Mouse (Mus musculus): ENCODE measurements around the gene Plcb1.

Gene Plcb1

DNA sequence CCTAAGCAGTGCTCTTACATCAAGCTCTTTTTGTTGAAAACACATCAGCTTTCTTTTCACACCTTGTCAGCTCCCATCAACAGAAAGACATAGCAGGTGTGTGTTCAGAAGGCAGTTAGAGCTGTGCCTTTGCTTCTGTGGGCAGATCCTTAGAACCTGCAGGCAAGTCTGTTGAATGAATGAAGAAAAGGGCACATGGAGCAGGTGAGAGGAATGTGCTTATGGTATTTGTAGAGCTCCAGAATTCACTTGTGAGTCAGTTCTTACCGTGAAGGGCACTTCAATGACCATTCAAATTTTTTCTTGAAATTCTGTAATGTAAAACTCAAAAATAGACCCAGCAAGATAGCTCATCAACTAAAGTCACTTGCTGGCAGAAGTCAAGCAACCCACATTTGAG, 423.0 kb downstream of the Plcb1 start:
- no peak for DNase-seq (ENCODE audit: low read depth)

DNA sequence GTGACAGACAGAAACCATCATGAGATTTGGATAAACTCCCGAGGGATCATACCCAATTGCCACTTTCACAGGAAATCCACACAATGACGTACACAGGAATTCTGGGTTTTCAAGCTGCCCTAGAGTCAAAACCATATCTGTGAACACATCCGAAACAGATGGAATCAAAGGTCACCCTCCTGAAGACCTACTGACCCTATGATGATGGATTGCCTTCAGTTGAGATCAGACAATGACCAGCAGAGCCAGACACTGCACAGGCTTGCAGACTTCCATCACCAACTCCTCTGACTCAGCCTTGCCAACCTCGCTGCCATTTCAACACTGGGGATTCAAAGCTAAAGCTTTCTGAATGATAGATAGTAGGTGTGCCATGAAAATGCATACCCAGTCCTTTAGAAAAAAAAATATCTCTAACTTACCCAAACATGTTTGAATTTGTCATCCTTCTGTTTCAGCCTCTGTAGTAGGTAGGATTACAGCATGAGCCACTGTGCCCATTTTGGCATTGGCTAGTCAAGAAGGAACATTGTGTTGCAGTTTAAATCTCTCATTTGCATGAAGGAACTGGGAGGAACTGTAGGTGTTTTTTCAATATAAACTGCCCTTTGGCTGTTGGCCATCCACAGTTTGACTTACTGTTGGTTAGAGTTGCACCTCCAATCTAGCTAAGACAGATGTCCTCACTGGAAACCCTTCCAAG, 429.0 kb downstream of the Plcb1 start:
- no peak for DNase-seq (ENCODE audit: low read depth)

DNA sequence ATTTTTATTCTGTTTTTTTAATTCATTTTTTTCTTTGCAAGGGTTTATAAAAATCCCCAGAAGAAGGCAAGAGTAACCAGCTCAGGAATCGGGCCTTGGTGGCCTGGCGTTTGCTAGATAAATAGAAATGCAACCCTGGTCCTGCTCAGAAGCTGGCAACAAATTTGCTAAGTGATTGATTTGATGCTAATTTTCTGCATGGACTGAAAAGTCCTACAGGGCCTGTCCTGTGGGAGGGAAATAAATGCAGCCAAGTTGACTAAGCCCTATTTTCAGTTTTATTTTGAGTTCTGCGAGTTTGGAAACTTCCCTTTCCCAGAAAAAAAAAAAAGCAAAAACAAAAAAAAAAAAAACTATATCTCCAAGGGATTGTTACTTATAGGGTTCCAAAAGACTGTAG, 433.5 kb downstream of the Plcb1 start:
- DNase-seq (ENCODE audit: low read depth) = no peak

DNA sequence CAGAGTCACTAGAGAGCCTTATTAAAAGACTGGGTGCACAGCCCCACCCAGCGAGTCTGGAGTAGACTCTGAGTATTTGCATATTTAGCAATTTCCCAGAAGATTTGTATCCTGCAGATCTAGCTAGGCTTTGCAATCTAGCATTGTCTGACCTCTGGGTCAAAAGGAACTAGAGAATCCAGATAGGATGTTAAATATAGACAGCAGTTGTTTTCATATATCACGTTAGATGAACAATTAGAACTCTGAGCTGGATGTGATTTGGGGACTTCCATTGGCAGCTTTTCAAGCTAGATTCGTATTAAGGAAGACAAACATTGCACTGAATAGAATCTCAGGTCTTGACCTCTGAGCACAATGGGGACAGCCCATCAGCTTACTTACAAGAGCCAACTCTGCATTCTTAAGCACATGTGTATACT, 439.7 kb downstream of the Plcb1 start:
- no peak for DNase-seq (ENCODE audit: low read depth)

DNA sequence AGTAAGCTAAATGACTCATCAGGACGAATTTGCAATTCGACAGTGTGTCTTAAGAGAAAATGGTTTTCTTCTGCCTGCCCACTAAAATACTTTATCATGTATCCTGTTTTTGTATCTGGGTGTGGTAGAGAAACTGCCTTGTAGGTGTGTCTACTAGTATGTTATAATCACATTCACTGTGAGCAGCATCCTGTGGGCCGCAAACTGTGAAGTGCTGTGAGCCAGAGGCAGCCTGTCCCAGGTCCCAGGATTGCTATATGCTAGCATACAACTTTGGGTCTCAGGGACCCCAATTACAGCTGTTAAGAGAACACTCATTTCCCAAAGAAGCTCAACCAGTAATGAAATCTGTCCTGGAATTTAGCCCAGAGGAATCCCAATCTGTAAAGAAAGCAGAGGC, 444.4 kb downstream of the Plcb1 start:
- DNase-seq (ENCODE audit: low read depth) = no peak

DNA sequence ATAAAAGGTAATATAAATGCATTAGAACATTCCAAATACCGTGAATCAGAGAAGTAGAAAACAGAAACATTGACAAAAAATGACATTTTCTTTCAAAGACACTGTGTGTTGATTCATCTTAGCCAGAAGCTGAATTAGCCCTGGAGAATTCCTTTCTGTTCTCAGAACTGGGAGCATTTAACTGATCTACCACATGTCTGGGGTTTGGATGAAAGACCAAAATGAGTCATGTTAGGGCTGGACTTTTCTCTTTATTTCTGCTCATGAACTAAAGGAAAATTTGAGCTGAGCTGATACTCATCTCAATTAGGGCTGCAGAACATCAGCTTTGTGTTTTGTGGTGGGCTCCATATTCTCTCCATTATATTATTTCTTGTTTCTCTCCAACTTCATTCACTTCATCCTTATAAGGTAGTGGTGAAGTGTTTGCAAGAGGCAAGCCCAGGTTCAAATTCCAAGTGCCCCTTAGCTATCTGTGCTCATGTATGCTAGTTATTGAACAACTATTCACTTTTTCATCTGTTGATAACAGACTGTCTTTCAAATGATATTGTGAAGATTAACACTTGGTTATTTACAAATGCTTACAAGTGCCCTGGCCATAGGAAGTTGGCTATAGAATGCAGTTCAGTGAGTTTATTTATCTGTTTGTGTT, 456.9 kb downstream of the Plcb1 start:
- DNase-seq (ENCODE audit: low read depth) = peak; percentile 61

DNA sequence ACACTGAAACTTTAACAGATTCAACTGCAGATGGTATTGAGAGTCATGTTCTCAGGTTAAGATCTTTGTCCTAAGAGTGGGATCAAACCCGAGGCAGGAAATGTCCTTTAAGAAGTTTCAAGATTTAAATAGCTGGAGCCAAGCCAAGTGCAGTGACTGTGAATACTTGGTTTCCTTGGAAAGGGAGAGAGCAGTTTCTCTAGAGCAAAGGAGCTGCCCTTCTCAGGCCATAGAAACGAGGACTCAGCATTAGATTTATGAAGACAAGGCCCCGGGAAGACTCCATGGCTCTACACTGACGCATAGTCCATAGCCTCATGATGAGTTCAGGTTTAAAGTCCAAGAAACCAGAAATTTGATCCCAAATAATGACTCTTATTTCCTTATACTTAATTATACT, 457.9 kb downstream of the Plcb1 start:
- DNase-seq (ENCODE audit: low read depth) = no peak

DNA sequence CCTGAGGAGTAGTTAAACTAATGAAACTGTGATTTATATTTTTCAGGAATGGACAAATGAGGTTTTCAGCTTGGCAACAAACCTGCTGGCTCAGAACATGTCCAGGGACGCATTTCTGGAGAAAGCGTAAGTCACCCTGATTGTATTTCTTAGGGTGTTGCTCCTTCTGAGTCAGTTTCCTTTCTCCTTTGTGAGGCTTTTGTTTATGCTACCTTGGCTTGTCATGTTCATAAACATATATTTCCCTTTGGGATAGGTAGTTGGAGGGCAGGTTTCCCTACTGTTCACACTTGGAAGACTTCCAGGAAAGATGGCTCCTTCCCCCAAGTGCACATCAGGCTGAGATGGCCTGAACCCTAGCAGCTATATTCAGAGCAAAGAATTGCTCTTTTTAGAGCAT, 464.1 kb downstream of the Plcb1 start:
- no peak for DNase-seq (ENCODE audit: low read depth)

DNA sequence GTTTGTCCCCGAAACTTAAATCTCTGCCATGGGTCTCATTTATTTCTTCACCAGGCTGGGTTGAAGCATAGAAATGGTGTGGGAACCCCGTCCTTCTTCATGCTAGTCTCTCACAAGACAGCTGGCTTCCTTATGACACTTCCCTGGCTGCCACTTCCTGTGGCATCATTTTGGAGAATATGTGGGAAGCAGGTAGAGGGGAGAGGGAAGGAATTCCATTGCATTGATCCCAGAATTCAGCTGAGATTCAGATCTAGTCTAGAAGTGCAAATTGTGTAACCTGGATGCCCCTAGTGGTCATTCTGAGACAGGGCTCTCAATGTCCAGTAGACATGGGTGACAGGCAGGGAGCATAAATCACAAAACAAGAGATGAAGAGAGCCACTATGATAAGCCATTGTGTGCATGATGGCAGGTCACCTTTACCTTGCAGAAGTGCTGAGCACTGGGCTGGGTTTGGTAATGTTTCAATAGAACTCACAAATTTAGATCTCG, 466.0 kb downstream of the Plcb1 start:
- no peak for DNase-seq (ENCODE audit: low read depth)

DNA sequence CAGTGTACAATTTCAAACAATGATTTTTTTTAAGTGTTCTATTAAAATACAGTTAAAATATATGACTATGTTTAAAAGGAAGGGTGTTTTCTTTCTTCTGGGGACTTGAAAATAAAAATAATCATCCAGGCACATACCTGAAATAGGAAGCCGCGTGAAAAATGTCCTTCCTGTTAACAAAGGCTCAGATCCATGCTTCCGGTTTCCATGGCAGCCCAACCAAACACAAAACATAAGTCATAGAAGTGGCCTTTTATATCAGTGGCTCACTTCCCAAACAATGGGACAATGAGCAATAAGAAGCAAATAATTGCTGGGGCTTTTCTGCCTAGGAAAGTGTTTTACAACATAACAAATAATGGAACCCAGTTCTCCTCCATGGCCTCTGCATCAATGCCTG, 473.3 kb downstream of the Plcb1 start:
- DNase-seq (ENCODE audit: low read depth) = no peak

DNA sequence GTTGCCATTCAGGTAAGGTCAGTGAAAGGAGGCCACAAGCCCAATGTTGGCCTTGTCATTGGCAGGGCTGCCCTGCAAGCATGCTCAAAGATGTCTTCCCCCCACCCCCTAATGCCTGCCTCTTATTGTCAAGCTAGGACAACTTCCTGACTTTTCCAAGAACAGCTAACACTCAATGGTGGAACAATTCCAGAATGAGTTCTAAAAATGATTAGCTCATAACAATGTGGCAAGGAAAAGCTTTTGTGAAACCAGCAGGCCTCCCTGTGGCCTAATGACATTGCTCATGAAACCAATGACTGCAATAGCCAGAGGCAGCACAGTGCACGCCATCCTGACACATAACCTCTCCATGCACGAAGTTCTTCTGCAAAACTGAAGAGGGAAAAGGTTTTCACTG, 478.1 kb downstream of the Plcb1 start:
- DNase-seq (ENCODE audit: low read depth) = no peak

DNA sequence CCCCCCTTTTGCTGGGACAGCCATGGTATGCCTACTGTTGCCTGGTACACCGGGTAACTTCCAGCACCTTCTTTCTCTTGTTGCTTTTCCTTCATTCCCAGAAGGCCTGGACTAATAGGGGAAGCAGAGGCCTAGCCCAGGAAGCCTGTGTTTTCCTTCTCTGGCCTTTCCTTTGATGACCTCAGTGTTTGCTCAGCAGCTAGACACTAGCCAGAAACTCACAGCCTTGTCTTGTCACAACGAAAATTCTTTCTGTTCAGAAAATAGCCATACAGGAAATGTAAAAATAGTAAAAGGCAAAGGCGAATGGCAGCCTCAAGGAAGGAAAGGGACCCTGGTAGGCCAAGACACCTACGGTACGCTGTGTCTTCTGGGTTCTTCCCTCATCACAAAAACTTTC, 489.1 kb downstream of the Plcb1 start:
- DNase-seq (ENCODE audit: low read depth) = no peak

DNA sequence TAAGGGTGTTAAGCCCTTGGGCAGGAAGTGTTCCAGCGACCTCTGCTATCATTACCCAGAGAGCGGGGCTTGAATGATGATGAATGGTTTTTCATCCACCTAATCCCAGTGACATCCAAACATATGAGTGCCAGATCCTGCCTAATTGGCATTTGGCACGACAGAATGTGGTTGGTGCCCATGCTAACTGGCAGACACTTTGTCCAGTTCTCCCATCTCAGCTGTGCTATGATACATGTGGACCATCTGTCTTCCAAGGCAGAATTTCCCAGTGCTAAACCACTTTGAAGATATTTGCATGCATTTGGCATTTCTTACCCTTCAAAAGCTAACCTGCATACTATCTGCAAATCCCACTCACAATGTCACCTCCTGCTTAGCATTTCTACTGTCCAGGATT, 492.6 kb downstream of the Plcb1 start:
- no peak for DNase-seq (ENCODE audit: low read depth)

DNA sequence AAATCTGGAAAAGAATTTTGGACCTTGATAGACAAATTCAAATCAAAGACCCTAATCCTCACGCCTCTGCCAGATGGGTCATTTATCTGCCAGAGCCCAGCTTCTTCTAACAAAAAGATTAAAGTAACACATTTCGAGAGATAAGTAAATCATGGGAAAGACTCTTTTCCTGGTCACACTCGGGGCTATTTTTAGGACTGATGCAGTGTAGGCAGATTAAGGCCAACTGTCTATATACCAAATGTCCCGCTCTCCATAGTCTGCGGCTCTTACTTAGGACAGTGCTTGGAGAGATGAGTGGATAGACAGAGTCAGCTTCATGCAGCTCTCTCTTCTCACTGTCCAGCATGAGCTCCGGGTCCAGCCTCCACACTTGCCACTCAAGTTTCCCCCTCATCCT, 493.2 kb downstream of the Plcb1 start:
- DNase-seq (ENCODE audit: low read depth) = no peak

DNA sequence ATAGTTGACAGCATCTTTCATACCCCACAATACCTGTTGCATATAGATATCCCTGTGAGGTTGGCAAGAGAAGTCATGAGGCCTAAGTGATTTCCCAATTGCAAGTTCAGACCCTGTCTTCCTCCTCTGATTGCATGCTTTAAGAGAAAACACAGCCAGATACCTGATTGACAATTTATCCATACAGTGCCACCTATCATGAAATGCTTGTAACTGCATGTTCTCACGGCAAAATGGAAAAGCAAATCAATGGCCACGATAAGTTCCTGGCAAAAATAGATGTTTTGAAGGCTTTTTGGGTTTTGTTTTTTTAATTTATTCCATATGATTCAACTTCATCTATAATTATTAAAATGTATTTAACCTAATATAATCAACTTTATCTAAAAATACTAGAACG, 497.9 kb downstream of the Plcb1 start:
- DNase-seq (ENCODE audit: low read depth) = no peak

DNA sequence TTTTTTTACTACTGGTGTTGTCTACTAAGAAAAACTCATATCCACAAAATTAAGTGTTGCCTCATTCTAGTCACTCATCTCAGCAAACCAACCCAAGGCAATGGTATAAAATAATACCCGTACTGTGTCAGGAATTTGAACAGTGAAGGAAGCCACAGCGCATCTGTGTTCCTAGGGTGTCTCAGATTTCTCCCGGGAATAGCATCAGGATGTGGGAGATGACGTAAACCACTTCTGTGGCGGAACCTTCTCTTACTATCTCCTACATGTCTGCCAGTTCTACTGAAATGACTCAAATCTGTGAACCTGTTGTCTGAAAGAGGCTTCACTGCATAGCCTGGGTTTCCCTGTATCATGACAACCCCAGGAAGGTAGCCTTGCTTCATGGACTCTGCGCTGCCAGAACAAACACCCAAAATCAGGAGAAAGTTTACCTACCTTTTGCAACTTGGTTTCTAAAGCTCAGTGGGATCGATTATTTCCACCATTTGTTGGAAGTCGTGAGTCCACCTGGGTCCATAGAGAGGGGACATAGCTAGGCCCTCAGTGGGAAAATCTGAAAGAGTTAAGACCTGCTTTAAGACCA, 510.4 kb downstream of the Plcb1 start:
- no peak for DNase-seq (ENCODE audit: low read depth)

DNA sequence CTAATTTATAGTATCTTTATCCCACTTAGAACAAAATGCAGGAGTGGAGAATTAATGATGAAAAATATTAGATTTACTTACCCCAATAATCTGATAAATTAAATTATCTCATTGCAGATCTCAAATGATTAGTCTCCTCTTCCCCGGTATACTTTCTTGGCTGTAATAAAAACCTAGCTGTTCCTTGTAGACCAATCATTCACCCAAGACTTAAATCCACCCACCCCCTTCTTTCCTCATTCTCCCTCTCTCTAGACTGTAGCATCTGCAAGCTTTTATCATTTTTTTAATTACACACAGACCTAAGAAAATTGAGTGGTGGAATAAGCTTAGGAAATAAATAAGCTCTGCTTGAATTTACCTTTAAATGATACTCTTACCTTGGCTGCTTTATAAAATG, 514.6 kb downstream of the Plcb1 start:
- no peak for DNase-seq (ENCODE audit: low read depth)

DNA sequence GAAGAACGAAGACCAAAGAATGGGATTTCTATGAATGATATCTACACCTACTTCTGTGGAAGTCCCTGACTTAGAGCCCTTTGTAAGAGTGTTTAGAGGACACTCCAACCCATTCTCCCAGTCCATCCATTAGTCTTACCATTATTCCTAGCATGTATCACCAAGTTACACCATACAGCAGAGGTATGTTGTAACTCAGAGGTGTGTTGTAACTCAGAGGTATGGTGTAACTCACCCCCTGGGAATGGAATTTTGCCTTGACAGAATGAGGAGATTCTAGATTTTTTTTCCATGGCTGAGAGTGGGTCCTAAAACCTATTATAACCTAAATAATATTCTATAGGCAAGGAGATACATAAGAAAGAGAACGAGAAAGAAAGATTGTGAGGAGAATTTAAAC, 516.6 kb downstream of the Plcb1 start:
- DNase-seq (ENCODE audit: low read depth) = no peak

DNA sequence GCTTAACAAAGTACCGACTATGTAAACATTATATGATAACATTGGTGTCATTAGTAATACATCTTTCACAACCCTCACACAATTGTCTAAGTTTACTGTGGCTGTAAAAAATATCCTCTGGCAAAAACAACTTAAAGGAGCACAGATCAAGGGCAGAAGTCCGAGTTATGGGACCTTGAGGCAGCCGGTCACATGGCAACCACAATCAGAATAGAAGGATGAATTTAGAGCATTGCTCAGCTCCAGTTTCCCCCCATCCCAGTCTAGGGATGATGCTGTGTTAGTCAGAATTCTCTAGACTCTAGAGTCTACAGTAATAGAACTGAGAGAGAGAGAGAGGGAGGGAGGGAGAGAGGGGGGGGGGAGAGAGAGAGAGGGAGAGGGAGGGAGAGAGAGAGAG, 519.3 kb downstream of the Plcb1 start:
- no peak for DNase-seq (ENCODE audit: low read depth)

DNA sequence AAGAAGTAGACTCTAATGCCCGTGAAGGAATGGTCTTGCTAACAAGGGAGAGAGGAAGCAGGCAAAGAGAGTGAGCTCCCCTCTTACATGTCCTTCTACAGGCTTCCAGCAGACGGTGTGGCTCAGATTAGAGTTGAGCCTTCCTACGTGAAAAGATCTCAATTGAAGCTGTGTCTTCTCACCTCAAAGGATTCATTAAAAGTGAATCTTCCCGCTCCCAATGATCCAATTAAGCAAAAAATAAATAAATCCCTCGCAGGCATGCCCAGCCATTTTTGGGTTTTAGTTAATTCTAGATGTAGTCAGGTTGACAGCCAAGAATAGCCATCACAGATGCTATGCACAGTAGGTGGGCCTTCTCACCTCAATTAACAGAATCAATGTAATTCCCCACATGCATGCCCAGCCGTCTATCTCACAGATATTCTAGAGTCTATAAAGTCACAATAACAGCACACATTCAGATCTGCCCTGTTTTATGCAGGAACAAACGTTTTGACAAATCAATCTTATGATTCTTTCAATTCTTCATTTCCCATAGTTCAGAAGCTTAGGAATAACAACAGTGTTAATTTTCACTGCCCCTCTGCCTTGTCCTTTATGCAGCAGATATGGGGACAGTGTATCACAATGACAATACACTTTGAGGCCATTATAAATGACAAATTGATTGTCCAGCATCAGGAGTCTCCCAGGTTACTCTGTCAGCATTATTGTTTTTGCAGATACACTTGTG, 520.0 kb downstream of the Plcb1 start:
- no peak for DNase-seq (ENCODE audit: low read depth)

DNA sequence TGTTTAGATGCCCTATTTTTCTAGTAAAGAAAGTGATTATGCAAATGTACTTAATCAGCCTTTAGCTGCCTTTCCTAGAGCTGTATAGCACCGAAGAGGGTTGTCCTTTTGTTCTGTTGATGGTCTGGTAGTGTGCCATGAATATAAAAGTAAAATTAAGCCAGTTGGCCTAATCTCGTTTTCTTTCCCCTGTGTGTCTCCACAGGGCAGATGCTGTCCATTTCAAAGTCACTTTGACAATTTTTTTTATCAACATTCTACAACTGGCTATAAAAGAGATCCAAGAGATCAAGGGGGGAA, 520.6 kb downstream of the Plcb1 start:
- no peak for DNase-seq (ENCODE audit: low read depth)

DNA sequence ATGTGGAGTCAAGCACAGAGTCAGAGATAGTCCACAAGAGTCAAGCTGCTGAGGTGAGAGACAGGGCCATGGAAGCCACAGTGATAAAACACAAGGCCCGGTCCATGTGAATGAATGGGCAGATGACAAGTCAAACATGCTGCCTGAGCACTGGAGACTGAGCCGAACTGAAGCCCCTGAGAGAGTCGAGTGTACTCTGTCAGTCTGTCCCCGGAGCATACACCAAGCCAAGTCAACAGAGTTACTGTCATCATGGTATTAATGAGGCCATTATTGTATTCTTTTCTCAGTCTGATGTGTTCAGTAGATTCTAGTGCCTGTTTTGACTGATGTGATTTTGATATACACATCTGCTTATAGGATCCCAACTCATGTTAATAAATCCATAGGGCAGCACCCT, 521.9 kb downstream of the Plcb1 start:
- no peak for DNase-seq (ENCODE audit: low read depth)

DNA sequence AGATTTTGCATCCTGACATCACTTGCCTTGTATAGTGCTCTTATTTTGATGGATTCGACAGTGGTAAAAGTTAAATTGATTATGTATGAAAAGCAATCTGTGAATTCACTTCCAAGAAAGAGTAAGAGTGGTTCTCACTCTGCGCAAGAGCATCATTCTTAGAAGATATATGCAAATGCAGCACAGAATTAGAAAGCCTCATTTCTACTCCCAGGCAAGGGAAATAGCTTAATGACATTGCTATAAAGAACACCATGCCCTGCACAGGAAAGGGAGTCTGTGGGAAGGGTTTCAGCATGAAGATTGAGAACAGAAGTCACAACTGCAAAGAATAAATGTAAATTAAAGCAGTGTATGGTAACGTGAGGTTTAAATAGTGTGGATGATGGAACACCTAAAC, 530.1 kb downstream of the Plcb1 start:
- no peak for DNase-seq (ENCODE audit: low read depth)
